Mouse (Mus musculus) ovary, postnatal 36 days (tissue): ENCODE results near the gene 4930432M17Rik.

Experiments used
- DNase-seq: peaks from one replicate; pipeline ENCODE4 v3.0.0; 2022; ENCODE audit warnings: low spot score, mixed read lengths

Gene 4930432M17Rik

DNA sequence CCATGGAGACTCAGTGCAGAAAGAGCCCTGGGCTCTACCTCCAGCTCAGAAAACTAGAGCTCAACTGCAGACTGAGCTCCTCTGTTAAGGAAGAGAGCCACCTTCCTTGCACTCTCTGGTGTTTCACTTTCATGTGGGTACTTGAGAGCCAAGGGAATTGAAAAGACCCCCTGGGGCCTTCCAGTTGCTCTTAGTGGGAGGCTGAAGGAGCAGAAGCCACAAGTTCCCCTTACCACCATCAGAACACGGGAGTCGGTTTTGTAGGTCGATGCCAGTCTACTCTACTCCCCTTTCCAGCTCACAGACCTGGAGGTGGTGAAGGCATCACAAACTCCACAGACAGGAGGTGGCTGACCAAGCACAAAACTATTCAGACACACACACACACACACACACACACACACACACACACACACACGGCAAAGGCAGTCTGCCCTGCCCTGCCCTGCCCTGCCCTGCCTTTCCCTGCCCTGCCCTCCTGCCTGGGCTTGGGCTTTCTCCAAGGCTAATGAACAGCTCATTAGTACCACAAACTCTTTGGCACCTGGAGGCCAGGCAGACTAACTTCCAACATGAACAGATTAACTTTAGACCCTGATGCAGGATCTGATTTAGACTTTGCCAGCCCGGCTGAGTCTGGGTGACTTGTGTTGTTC lies 1.7 kb downstream of the 4930432M17Rik start:
- no peak for DNase-seq

DNA sequence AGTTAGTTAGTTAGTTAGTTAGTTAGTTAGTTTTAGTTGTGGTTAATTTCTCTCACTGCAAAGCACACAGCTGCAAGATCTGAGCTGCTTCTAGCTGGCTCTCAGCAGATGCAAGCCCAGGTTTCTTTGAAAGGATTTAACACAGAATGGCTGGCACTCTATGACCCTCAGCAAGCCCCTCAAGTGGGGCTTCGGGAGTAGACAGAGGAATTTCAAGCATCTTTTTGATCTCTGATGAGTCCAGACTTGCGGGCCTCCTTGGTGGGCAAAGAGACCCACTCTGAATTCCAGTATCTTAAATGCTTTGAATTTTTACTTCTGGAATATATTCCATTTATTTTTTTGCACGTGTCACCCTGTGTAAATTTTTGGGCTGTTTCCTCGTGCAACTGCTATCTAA lies 8.4 kb downstream of the 4930432M17Rik start:
- no peak for DNase-seq

DNA sequence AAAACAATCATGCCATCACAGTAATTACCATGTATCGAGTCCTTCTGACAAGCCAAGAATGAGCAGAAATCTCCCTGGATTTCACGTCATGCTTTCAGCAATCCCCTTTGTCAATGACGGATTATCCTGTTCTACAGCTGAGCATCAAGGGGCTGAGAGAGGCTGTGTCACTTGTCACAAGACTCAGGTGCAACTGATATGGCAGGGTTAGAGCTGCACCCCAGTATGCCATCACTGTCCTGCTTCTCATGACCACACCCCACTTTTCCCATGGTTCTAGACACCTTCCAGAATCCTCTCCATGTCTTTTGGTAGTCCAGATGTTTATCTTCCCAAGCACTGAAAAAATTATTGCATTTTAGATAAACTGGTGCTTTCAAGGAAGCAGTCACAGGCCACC lies 8.9 kb downstream of the 4930432M17Rik start:
- no peak for DNase-seq

DNA sequence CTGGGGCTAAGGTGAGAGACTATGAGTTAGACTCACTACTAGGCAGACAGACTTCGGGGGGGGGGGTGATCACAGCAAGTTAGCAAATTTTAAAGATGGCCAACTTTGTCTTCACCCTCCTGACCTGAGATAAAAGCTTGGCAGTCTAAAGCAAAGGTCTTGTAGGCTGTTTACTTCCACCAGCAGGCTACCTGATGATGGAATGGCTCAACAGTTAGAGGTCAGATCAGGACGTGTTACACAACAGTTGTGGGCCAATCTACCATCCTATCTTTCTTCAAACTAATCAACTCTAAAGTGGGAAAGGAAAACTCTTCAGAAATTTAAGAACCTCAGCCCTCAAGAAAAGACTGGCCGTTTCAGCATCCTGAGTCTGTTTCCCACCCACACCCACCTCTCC lies 9.6 kb downstream of the 4930432M17Rik start:
- DNase-seq: no peak

DNA sequence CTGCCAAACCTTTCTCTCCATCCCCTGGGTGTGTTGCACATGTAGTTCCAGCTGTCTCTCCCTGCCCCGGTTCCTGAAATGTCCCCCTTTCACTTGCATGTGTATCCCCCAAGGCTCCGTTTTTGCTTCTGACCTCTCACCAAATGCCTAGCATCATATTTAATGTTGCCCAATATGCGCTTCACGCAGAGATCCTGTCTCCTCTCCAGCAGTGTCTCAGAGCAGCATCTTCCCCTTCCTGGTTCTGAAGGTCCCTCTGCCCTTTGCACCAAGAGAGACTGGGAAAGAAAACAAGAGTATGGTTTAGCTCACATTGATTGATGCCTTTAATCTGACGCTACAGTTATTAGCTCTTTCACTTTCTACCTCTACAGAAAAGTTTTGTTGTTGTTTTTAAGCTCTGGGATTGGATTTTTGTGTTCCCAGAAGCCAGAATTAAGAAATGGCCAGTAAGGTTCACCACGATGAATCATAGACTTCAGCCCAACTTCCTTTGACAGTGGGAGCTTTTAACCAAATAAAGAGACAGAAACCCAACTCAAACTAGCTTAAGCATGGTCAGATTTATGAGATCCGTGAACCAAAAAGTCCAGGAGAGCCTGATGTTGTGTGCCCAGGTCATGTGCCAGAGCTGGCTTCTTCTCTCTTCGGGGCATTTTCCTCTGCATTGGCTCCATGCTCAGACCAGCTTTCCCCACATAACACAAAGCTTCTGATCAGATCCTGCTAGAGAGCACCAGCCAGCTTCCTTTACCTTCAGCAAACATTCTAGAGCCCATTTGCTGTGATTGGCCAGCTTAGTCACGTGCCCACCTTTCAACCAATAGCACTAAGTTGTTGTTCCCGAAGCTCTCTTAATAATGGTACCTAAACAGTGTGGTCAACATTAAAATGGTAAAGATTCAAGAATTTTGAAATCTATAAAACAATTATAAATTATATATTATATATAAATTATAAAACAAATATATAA lies 12.2 kb downstream of the 4930432M17Rik start:
- no peak for DNase-seq

DNA sequence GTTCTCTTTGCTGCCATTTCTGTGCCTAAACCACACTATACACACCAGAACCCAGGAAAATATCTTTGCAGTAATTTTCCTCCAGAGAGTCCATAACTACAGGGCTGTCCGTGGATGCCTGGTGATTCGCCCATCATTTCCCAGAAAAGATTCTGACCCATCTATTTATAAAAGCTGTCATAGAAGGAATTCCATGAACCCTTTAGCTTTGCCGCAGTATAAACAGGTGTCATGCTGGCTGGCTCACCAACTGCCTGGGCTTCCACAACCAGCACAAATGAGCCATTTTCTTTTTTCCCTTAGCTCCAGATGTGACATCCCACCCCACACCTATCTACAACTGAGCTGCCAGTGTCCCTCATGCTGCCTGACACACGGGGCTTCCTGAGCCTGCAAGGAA lies 14.0 kb downstream of the 4930432M17Rik start:
- DNase-seq: no peak

DNA sequence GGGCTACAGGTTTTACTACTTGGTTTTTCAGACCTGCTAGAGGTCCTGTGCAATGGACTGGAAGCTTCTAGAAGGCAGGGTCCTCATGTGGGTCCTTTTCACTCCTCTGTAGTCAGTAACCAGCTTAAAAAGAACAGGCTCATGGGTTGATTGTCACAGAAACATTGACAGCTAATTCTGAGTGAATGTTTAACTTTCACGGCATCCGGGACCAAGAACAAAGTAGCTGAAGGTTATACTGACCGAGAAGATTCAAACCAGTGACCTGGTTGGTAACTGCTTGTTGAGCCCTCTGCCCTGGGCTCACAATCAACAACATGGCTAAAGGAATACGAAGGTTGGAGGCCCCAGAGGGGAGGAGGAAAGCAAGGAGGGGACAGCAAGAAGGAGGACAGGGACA lies 14.4 kb downstream of the 4930432M17Rik start:
- DNase-seq: no peak

DNA sequence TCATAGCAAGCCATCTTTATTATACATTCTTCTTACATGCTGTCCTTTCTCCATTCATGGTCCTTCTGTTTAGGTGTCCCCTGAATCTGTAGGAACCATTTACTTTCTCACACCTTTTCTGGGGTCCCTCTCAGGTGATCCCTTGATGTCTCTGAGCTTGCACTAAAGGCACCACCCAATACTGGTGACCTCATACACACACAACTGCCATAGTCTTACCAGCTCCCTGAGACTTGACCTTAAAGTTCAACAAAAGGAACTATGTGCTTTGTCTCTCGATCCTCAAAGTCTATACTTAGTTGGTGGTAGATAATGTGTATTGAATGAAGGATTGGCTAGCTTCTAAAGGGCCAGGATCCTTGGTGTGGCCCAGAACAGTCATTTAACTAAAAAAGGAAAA lies 15.4 kb downstream of the 4930432M17Rik start:
- DNase-seq: no peak

DNA sequence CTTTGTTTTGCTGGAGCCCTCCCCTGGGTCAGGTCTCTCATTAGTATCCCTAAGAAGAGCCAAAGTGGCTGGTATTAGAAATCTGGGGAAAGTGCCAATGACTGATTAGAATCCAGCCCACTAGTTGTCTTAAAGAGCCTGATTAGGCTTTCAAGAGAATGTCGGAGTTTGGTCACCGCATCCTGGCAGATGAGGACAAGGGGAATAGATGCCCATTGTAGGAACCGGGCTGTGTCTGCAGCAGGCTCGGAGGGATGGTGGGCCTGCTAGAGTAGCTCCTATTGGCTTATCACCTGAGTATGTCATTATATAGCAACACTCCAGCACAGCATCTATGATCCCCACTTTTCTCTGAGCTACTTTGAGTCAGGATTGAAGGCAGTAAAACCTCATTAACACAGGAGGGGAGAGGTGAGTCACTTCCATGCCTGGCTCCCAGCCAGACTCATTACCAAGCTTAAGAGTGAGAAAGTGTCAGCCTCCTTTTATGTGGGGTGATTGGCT lies 15.9 kb downstream of the 4930432M17Rik start:
- no peak for DNase-seq

DNA sequence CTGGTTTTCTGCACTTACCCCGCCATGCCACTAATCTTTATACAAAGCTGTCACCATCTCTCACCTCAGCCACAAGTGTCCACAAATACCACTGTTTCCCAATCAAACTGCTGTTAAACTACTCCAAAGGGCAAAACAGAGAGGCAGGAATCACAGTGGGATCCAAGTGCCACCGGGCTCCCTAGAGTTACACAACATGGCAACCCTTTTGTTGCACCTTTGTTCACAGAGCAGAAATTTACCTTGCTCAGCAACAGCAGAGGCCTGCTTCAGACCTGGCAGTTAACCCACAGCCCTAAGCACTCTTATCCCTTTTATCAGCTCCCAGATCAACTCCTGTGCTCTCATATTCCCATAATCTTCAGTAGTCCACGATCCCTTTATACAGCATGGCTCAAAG lies 17.2 kb downstream of the 4930432M17Rik start:
- no peak for DNase-seq

DNA sequence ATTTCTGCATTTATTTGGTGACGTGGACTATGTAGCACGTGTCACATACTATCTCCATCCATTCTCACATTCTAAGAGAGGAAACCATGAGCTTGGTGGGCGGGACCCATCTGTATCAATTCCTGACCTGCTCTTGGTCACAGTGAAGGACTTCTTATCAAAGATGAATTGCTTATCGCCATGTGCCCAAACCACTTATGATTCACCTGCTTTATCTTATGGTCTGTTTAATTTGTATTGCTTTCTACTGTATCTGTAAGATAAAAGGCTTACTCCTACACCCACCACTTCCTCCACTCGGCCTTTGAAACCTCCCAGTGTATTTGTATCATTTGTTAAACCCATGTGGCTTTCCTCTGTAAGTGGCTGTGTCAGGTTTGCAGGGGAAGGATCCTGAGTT lies 18.5 kb downstream of the 4930432M17Rik start:
- DNase-seq: no peak

DNA sequence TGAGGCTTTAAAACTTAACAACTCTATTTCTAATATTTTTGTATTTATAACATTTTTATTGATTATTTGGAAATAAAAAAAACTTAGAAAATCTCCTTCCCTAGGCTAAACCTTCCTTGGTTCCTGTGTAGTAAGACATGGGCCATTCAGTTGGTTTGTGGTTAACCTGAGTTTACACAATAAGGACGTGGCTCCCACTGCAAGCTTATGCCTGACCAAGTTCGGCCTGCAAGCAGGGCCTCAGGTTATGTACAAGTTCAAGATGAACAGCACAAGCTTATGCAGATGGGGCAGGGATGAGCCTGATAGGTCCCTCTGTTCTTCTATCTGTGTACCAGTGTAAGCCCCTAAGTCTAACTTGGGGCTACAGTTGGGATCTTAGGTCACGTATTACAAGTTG lies 19.1 kb downstream of the 4930432M17Rik start:
- DNase-seq: no peak

DNA sequence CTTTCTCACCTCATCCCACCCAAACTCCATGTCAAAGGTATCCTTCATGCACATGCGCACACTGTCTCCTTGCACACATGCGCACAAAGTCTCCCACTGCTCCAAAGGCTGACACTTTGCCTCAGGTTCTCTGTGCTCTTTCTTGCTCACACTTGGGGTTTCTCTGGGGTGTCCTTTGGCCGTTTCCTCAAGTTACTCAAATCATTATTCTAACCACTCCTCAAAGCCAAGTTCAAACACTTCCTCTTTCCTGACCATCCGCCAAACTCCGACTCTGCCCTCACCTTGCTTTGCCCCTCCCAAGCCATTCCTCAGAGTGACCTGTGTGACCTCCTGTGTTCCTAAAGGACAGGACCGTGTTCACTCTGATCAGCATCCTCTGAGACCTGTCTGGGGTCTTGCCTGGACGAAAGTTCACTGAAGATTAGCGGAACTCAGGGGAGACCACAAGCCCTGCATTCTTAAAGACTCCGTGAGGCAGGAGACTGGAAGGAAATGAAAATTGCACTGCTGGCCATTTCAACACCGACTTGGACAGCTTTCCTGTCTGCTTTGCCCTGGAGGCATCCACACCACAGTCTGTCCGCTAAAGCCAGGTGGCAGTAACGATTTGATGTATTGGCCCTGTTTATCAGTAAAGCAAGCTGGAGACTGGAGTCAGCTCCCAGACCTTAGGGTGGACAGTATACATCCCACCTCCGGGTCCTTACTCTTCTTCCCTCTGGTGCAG lies 22.6 kb downstream of the 4930432M17Rik start:
- no peak for DNase-seq

DNA sequence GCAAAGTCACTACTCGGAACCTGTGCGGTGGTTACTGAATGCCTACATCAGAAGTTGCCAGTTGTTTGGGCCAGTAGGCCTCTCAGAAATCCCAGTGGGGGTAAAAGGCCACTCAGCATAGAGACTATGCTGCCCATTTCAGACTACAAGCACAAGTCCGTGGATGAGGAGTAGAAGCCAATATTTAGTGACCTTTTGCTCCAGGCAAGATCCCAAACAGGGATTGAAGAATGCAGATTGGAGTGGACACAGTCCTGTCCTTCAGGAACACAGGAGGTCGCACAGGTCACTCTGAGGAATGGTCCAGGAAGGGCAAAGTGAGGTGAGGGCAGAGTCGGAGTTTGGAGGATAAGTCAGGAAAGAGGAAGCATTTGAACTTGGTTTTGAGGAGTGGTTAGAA lies 23.2 kb downstream of the 4930432M17Rik start:
- DNase-seq: no peak

DNA sequence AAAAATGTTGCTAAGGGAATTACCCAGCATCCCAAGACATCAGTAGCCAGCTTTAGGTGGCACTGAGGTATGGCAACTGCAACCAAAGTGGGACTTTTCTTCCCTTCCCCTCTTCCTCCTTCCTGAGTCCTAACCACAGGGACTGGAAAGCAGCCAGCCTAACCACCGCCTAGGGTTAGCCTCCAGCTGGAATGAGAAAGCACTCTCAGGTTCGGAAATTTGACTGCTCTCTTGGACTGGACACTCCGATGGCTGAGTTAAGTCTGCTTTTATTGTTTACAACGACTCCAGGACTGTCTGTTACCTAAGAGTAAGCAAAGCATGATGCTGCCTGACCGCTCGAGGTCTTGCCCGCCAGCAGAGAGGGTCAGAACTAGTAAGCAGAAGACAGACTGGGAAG lies 26.6 kb downstream of the 4930432M17Rik start:
- no peak for DNase-seq

DNA sequence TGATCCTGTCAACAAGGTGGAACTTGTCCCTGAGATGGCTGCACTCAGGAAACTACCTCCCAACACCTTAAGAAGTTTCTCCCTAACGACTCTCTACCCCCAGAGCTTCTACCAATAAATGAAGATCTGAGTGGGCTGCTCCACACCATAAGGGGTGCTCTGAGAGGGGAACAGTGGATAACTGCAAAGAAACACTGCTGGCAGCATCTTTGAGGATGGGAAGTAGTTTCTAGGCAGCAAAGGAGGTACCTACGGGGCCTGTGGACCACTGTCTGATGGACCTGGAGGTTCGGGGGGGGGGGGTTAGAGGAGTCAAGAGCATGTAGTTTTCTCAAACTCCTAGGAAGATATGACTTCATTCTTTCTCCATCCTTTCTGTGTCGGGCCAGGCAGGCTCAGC lies 28.8 kb downstream of the 4930432M17Rik start:
- DNase-seq: no peak

DNA sequence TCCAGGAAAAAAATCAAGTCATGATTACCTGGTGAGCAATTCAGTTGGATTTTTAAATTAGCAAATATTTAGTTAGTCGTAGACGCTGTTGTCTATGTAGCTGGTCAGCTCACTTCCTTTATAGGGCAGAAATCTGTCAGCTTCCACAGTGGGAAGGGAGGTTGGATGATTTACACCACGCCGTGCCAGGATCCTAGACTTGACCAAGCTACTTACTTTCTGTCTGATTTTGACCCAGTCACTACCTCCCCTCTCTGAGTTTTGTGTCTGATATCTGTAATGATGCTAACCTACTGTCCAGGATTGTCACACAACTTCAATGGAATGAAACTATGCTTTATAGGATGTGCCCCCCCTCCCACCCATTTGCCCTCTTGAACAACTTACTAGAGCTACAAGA lies 29.3 kb downstream of the 4930432M17Rik start:
- no peak for DNase-seq

DNA sequence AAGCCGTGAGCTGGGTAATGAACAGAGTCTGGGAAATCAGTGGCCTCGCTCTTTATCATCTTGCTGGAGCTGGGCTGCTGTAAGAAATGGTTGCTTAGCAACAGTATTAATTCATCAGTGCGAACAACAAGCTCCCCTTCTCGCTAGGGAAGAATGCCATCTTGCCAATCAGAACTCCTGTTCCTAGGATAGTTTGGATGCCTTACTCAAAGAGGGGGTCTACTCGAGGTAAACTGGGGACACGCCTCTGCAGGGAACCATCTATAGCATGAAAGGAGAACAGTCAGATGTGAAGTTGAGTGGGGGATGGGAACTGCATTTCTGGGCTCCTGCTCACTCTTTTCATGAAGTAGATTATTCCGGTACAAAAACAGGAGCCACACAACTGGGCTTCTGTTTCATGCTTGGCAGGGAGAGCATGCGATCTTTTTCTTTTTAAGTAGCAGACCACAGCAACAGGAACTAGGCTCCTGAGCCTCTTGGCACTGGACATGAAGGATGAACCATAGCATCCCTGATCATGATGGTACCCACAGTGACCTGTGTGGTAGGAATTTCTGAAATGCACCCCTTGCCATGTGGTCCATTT lies 29.9 kb downstream of the 4930432M17Rik start:
- DNase-seq: no peak

DNA sequence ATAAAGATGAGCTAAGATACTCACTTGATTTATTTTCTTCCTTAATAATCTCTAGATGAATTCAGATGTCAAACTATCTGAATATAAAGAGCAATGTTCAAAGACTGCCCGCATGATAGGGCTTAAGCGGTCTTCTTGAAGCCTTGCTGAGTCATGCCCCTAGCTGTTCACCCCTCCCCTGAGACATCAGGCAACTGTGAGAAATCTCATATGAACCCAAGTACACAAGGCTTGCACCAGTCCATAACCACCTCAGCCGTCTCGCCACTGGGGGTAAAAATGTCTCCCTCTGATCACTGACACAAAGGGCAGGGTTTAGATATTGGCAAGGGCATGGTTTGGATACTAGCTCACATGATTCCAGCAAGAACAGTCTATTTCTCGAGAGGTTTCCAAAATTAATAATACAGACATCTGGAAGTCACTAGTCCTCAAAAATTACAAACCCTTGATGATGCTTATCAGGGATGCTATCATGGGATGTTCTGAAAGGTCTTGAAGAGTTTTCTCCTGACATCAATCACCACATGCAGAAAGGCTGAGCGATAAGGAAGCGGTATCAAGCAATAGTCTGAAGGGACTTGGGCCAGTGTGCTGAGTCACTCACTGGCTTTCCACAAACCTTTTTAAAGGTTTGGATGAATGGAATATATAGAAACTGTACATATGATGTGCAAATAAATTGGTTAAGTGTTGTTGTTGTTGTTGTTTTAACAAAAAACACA lies 32.8 kb downstream of the 4930432M17Rik start:
- no peak for DNase-seq

DNA sequence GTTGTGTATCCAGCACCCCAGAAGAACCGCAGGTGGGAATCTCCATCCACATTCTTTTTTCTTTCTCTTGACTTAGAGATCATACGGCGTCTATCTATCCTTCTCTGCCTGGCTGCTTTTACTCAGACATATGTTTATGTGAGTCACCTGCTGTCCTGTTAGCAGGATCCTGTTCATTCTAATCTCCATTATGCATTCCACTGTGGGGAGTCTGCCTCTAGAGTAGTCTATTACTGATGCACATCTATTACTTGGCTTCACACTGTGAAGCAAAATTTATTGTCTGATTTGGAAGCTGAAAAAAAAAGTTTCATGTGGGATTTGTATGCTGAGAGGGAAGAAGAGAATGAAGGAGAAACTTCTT lies 33.3 kb downstream of the 4930432M17Rik start:
- no peak for DNase-seq

DNA sequence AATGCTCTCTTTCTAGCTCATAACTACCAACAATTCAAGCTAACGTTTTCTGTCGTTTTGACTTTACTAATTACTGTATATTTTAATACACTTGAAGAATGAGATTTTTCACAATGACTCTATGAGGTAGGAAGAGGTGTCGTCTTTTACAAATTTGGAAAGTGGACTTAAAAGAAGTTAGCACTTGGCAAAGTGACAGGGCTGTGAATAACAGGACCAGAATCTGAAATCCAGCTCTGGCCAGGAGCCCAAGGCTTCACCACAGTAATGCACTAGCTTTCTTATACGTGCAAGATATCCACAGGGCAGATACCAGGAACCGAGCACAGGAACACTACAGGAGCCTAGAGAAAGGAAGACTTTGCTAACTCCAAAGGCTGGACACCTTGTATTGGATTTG lies 35.5 kb downstream of the 4930432M17Rik start:
- DNase-seq: no peak

DNA sequence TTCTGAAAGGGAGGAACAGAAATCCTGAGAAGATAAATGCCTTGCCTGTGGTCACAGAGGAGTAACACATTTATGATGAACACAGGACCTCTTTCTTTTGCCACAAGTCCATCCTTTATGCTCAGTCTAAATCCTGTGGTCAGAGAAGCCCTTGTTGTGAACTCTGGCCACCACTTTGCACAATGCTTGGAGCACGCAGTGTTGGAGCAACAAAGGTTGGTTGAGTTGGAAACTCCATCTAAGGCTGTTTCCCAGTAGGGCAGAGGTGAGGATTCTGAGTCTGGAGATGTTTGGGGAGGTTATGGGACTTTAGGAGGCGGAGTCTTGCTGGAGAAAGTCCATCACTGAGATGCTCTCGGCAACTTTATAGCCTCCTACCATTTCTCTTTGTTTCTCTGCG lies 36.5 kb downstream of the 4930432M17Rik start:
- no peak for DNase-seq
